Mouse (Mus musculus) midbrain, postnatal 0 days (tissue): ENCODE data around the gene Camkmt. TPM values are rescaled to one million over a fixed set of nuclear protein-coding genes. Genes with fewer than 3 reads are reported as not detected.

Experiments
- ATAC-seq: fragments of 200-750 bp; cut with Nextera tagmentation; 2 replicates; pipeline ENCODE4 v1.8.0; 2017; ENCODE audit warnings: moderate number of reproducible peaks, mild to moderate bottlenecking, moderate TSS enrichment, moderate library complexity; ENCODE audit not compliant: low FRiP score
- DNase-seq: peaks from one replicate; pipeline ENCODE4 v3.0.0-alpha.2; 2015; ENCODE audit warnings: low spot score
- H3K27ac ChIP-seq: fragments of 300-500 bp; sonication (generic); 2 replicates; pipeline ENCODE4 v1.5.1; 2014; ENCODE audit warnings: low read depth, mild to moderate bottlenecking, low read length, mixed read lengths
- H3K27me3 ChIP-seq: fragments of 300-500 bp; sonication (generic); 2 replicates; pipeline ENCODE4 v1.6.1; 2014; ENCODE audit warnings: low read length, control low read depth, mixed read lengths; ENCODE audit not compliant: insufficient read depth
- H3K36me3 ChIP-seq: fragments of 300-500 bp; sonication (generic); 2 replicates; pipeline ENCODE4 v1.6.1; 2014; ENCODE audit warnings: low read length, control low read depth, mixed read lengths; ENCODE audit not compliant: insufficient read depth
- H3K4me1 ChIP-seq: fragments of 300-500 bp; sonication (generic); 2 replicates; pipeline ENCODE4 v1.6.1; 2014; ENCODE audit warnings: mild to moderate bottlenecking, control low read depth, antibody characterized with exemption, low read length, mixed read lengths; ENCODE audit not compliant: insufficient read depth
- H3K4me2 ChIP-seq: fragments of 300-500 bp; sonication (generic); 2 replicates; pipeline ENCODE4 v1.6.1; 2014; ENCODE audit warnings: low read depth, mild to moderate bottlenecking, low read length, mixed read lengths; ENCODE audit not compliant: poor library complexity, severe bottlenecking
- H3K4me3 ChIP-seq: fragments of 300-500 bp; sonication (generic); 2 replicates; pipeline ENCODE4 v1.5.1; 2014; ENCODE audit warnings: low read depth, mild to moderate bottlenecking, low read length, moderate library complexity
- H3K9ac ChIP-seq: fragments of 300-500 bp; sonication (generic); replicated peaks from 2 replicates; pipeline ENCODE4 v1.6.1; 2014; ENCODE audit warnings: mild to moderate bottlenecking, low read length, moderate library complexity, mixed read lengths; ENCODE audit not compliant: poor library complexity, severe bottlenecking
- H3K9me3 ChIP-seq: fragments of 300-500 bp; sonication (generic); 2 replicates; pipeline ENCODE4 v1.6.1; 2016; ENCODE audit warnings: low read length, control low read depth
- CTCF ChIP-seq: IDR thresholded peaks from 2 replicates; pipeline ENCODE4 v1.5.1; 2016; ENCODE audit warnings: antibody characterized with exemption, mild to moderate bottlenecking
- WGBS: fragments of 180-500 bp; shearing (Covaris S2); extraction: QIAGEN DNeasy Blood & Tissue Kit; methylation state at CpG from one replicate; pipeline ENCODE4 v1.1.7; 2014; 5-methylcytosine and 5-hydroxymethylcytosine counted together
- polyA plus RNA-seq: library from polyadenylated mRNA; unstranded; fragments of >200 nt; fragmentation: Nextera tagmentation; extraction: Ambion mirVana; gene quantifications from 2 replicates; pipeline ENCODE4 v1.2.1, GENCODE M21; 2015
- total RNA-seq: library from RNA; depleted of rRNA; stranded (reverse); fragments of >200 nt; gene quantifications from 2 replicates; pipeline ENCODE4 v1.2.3, GENCODE M21; 2014

The Camkmt gene
- total and polyA plus RNA-seq, 2 experiments from 2014 or later, result 6.1 to 21.5 TPM

DNA sequence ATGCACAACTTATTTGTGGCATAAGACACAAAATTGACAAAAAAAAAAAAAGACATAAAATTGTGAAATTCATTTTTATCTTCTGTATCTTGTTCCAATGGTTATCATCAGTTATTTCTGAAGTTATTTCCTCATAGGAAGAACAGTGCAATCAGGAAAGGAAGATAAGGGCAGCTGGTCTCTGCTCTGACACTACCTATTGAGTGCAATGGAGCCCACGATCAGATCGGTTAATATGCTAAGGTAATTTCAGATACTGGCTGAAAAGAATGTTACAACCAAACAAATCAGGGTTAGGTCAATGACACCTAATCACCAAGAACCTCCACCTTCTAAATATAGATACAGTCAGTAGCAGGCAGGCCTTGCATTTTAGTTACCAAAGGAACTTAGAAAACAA is 5.0 kb upstream of the Camkmt start:
- Histone ChIP-seq H3K27ac (no peak overlapping the region), H3K9me3 (no peaks in the 10 kb centered on the region), H3K36me3 (peaks cover 5% of the 10 kb centered on the region), H3K27me3 (no peaks in the 10 kb centered on the region), H3K4me1 (peaks cover 10% of the 10 kb centered on the region; the same call in 1 of the 2 replicates), H3K9ac (no peak overlapping the region), H3K4me3 (no peak overlapping the region), H3K4me2 (no peak overlapping the region)
- no peak for ATAC-seq
- TF ChIP-seq CTCF, result no peak
- WGBS, result 99% methylated on average over 2 of the region's 2 CpGs
- no peak for DNase-seq

- Histone ChIP-seq H3K4me3 (no peak overlapping the region), H3K9ac (no peak overlapping the region), H3K36me3 (no peaks in the 10 kb centered on the region; the same call in 1 of the 2 replicates), H3K9me3 (no peaks in the 10 kb centered on the region), H3K27ac (no peak overlapping the region), H3K4me1 (peaks cover 13% of the 10 kb centered on the region; the same call in 1 of the 2 replicates), H3K27me3 (no peaks in the 10 kb centered on the region), H3K4me2 (no peak overlapping the region)
- DNase-seq (no peak), ATAC-seq (no peak)
- TF ChIP-seq CTCF, result no peak
- WGBS, result 90% methylated on average over 1 of the region's 1 CpGs
Observed at GRCm38 (mm10) chr17:85086501-85086900, 3.9 kb upstream of the Camkmt start.

DNA sequence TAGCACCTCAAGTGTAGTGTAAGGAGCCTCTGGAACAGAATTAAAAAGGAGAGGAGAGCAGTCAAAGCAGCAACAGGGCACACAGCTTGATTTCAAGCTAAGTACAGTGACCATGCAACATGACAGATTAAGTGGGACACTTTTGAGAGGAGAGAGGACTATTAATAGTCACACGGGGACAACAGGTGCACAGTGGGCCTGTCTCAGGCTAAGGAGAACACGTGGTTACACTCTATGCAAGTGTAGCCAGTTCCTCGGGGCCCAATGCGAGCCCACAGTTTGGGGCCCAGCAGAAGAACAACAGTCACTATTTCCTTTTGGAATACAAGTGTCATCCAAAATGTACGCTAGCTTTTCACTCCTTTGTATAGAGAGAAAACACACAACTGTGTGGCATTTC is 2.8 kb upstream of the Camkmt start:
- H3K27me3 ChIP-seq, result no peaks in the 10 kb centered on the region
- DNase-seq (no peak), ATAC-seq (no peak)
- no peaks in the 10 kb centered on the region for H3K9me3 ChIP-seq
- H3K27ac ChIP-seq, result no peak overlapping the region
- H3K4me3 ChIP-seq, result no peak overlapping the region
- H3K4me2 ChIP-seq, result no peak overlapping the region
- WGBS, result 93% methylated on average over 5 of the region's 5 CpGs
- TF ChIP-seq CTCF, result no peak
- peaks cover 17% of the 10 kb centered on the region; the same call in 1 of the 2 replicates for H3K4me1 ChIP-seq
- H3K9ac ChIP-seq, result no peak overlapping the region
- no peaks in the 10 kb centered on the region for H3K36me3 ChIP-seq

- no peak for ATAC-seq
- Histone ChIP-seq H3K9ac (no peak overlapping the region), H3K27ac (no peak overlapping the region), H3K4me2 (peak overlapping the region; percentile 74), H3K4me1 (peaks cover 17% of the 10 kb centered on the region; the same call in 1 of the 2 replicates), H3K9me3 (no peaks in the 10 kb centered on the region), H3K27me3 (no peaks in the 10 kb centered on the region), H3K4me3 (peak overlapping the region; percentile 88; the same call in 1 of the 2 replicates), H3K36me3 (no peaks in the 10 kb centered on the region)
- no peak for TF ChIP-seq CTCF
- WGBS, result 81% methylated on average over 11 of the region's 11 CpGs
- no peak for DNase-seq
Observed at GRCm38 (mm10) chr17:85088401-85088800, 2.0 kb upstream of the Camkmt start.

- Histone ChIP-seq H3K4me1 (peaks cover 17% of the 10 kb centered on the region; the same call in 1 of the 2 replicates), H3K4me2 (peak overlapping the region; percentile 74), H3K36me3 (no peaks in the 10 kb centered on the region), H3K9me3 (no peaks in the 10 kb centered on the region), H3K9ac (peak overlapping the region; percentile 85; the same call in 1 of the 2 replicates), H3K27ac (no peak overlapping the region; the same call in 1 of the 2 replicates), H3K4me3 (peak overlapping the region; percentile 88), H3K27me3 (no peaks in the 10 kb centered on the region)
- ATAC-seq (no peak), DNase-seq (no peak)
- WGBS, result 47% methylated on average over 6 of the region's 6 CpGs
- TF ChIP-seq CTCF, result no peak
Observed at GRCm38 (mm10) chr17:85089011-85089410, 1.3 kb upstream of the Camkmt start.

- ATAC-seq (peak; percentile 24; the same call in 1 of the 2 replicates), DNase-seq (peak; percentile 49)
- no peak for TF ChIP-seq CTCF
- peaks cover 17% of the 10 kb centered on the region; the same call in 1 of the 2 replicates for H3K4me1 ChIP-seq
- WGBS, result 0% methylated on average over 16 of the region's 16 CpGs
- no peaks in the 10 kb centered on the region for H3K36me3 ChIP-seq
- H3K4me3 ChIP-seq, result peak overlapping the region; percentile 88
- no peaks in the 10 kb centered on the region for H3K27me3 ChIP-seq
- peak overlapping the region; percentile 74 for H3K4me2 ChIP-seq
- peak overlapping the region; percentile 85 for H3K9ac ChIP-seq
- H3K9me3 ChIP-seq, result no peaks in the 10 kb centered on the region
- H3K27ac ChIP-seq, result peak overlapping the region; percentile 96
Observed at GRCm38 (mm10) chr17:85089621-85090020, 731 bp upstream of the Camkmt start.
